Mouse (Mus musculus) neural tube, embryonic 10.5 days (tissue): ENCODE measurements around the gene Smarcal1.

ENCODE experiments used
- DNase-seq: peaks from one replicate; pipeline ENCODE4 v3.0.0-alpha.2; 2017; ENCODE audit warnings: low spot score; ENCODE audit errors: extremely low spot score

Gene Smarcal1

GRCm38 (mm10) chr1:72588763-72589162 is 5.7 kb downstream of the Smarcal1 start:
- DNase-seq, result no peak

DNA sequence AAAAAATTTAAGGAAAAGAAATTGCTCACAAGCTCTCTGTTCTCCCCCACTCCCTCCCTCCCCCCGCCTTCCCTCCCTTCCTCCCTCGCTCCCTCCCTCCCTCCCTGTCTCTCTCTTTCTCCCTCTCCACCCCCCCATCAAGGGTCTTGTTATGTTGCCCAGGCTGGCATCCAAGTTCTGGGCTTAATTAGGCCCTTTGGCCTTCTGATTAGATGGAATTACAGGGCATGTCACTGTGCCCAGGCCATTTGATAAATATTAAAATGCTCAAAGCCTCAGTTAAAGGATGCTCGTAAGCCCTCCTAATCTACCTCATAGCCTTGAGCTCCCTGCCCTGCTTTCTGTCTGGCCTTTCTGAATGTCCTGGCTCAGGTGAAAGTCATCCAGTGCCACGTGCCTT is 7.6 kb downstream of the Smarcal1 start:
- DNase-seq, result no peak

- DNase-seq, result no peak
Measured at GRCm38 (mm10) chr1:72592350-72592749, 9.3 kb downstream of the Smarcal1 start.

GRCm38 (mm10) chr1:72593340-72593951 is 10.4 kb downstream of the Smarcal1 start:
- DNase-seq, result no peak

- no peak for DNase-seq
Measured at GRCm38 (mm10) chr1:72595686-72596085, 12.6 kb downstream of the Smarcal1 start.

GRCm38 (mm10) chr1:72596231-72596630 is 13.2 kb downstream of the Smarcal1 start:
- DNase-seq, result no peak

DNA sequence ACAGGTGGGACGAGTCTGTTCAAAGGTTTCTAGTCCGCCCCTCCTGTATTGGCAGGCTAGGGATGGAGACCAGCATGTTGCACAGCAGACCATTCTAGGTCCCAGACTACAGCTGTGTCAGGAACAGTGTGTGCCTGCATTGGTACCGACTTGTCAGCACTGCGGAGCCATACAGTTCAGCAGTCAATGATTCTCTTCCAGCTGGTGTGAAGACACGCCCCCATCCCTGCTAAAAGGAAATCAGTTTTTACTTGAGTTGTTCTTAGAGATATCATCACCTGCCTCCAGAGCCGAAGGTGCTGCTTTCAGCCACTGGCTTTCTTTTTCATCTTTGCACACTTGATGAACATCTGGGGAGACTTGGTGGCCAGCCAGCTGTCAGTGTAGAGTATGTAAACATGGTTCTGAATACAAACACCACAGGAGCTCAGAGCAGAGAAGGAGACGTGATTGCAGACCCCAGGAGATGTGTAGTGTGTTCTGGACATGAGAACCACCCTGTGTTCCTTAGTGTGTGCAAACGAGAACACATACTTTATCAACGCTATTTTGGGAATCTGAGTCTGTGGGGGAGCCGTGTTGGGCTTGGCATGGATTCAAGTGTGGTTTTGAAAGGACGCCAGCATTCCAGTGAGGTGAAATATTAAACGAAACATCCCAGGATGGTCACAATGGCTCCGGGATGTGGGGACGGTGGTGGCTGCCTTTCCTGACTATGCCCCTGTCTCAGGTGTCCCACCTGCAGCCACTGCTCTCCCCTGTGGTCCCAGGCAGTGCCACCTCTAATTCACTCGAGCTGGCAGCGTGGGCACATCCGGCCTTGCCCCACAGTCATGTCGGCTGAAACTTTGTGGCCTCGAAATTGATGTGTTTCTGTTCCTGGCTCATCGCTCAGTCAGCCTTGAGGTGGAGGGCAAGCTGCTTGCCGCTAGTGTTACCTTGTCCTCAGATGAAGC is 16.4 kb downstream of the Smarcal1 start:
- no peak for DNase-seq

GRCm38 (mm10) chr1:72600778-72601177 is 17.7 kb downstream of the Smarcal1 start:
- no peak for DNase-seq

DNA sequence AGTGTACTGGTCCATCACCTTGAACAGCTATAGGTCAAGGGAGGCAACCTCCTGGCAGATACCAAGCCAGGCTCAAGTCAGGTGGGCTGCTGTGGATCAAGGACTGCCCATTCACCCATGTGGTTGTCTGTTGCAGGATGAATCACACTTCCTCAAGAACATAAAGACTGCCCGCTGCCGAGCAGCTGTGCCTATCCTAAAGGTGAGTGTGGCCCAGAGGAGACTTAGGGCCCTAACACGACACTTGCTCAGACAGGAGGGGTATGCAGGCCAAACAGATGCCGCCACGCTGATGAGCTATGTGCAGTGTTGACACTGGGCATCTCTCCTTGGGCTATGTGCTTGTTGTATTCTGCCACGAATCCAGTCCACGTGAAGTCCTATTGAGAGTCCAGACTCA is 18.2 kb downstream of the Smarcal1 start:
- no peak for DNase-seq

DNA sequence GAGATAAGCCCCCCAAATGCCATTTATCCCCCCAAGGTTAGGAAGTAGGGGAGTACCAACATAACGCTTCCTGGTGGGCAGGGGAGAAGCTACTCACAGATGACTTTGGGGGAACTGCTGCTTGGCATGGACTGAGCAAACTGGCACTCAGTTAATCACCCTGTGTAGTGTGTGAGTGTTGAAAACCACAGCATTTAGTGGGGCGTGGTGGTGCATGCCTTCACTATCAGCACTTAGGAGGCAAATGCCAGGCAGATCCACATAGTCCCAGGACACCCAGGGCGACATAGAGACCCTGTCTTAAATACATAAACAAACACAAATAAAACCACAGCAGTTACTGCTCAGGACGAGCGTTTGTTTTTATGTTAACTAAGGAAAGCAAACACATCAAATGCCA is 19.1 kb downstream of the Smarcal1 start:
- no peak for DNase-seq

- no peak for DNase-seq
Measured at GRCm38 (mm10) chr1:72602803-72603202, 19.8 kb downstream of the Smarcal1 start.

- no peak for DNase-seq
Measured at GRCm38 (mm10) chr1:72606186-72606673, 23.2 kb downstream of the Smarcal1 start.

GRCm38 (mm10) chr1:72609129-72609528 is 26.1 kb downstream of the Smarcal1 start:
- DNase-seq, result no peak

GRCm38 (mm10) chr1:72609887-72610877 is 27.1 kb downstream of the Smarcal1 start:
- DNase-seq, result no peak

DNA sequence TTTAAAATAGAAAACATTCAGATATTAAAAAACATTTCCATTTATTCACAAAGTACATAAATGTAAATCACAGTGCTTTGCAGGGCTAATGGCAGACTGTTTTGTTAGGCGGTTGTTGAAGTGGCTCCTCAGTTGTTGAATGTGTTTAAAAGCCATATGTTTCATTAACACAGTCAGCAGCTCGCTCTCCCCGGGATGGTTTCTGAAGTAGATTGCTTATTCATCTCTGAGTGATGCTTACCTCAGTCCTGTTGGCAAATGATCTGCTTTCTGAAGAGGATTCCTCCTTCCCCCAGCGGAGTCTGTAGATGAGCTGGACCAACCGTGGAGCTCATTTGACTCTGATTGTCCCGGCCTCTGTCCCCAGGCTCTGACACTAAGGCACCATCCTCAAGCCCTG is 29.1 kb downstream of the Smarcal1 start:
- no peak for DNase-seq

DNA sequence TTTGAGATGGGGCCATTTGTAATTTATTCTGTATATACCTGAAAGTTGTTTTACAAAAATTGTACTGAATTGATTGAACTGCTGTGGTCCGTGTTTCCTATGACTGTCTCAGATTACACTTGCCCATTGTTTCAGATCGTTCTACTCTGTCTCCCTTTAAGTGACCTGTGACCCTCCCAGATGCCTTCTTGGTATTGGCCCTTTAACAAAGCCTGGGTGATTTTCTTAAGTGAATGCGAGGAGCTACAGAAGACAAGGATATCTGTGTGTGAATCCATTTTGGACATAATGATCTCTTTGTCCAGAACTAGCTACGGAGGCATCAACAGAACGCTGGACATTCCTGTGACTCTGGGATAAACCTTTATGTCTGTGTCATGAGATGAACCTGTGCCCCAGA is 52.2 kb downstream of the Smarcal1 start:
- DNase-seq, result no peak

- peak; percentile 79 for DNase-seq
Measured at GRCm38 (mm10) chr1:72640658-72641410, 57.8 kb downstream of the Smarcal1 start.

DNA sequence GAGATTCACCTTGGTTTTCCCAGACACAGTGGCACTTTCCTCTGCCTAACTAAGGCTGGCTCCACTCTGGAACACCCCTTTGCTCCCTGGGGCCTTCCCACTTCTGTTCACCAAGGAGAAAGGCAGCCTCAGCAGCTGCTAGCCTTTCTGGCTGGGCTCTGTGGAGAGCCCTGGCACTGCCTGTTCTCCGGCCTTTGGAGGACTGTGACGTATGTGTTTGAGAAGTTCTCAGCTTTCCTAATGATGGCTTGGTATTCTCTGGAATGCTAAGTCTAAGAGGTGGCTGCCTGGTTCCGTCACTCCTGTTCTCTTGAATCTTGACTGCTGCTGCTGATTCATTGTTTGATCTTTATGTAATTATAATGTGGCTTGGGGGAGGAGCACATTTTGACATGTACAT is 90.0 kb downstream of the Smarcal1 start:
- DNase-seq, result no peak
